Mouse (Mus musculus): ENCODE measurements around the gene Sdk1. TPM values are rescaled to one million over a fixed set of nuclear protein-coding genes. Genes with fewer than 3 reads are reported as not detected.

Sdk1 gene
- total RNA-seq, 2 experiments from 2014 or later, result 2.3 to 2.5 TPM

- no peak for DNase-seq
Measured at GRCm38 (mm10) chr5:142130004-142130403, 888.7 kb downstream of the Sdk1 start.

- no peak for DNase-seq
Measured at GRCm38 (mm10) chr5:142139978-142140377, 898.7 kb downstream of the Sdk1 start.

GRCm38 (mm10) chr5:142149594-142149993, 908.3 kb downstream of the Sdk1 start:
- no peak for DNase-seq

- no peak for DNase-seq
Measured at GRCm38 (mm10) chr5:142150756-142151155, 909.5 kb downstream of the Sdk1 start.

- DNase-seq, result no peak
Measured at GRCm38 (mm10) chr5:142156868-142157852, 915.9 kb downstream of the Sdk1 start.

GRCm38 (mm10) chr5:142163483-142163882, 922.2 kb downstream of the Sdk1 start:
- no peak for DNase-seq

GRCm38 (mm10) chr5:142173636-142174035, 932.3 kb downstream of the Sdk1 start:
- DNase-seq, result no peak

- DNase-seq, result no peak
Measured at GRCm38 (mm10) chr5:142178164-142178563, 936.9 kb downstream of the Sdk1 start.

- DNase-seq, result no peak
Measured at GRCm38 (mm10) chr5:142179304-142179703, 938.0 kb downstream of the Sdk1 start.

GRCm38 (mm10) chr5:142181862-142182261, 940.6 kb downstream of the Sdk1 start:
- no peak for DNase-seq

- DNase-seq, result no peak
Measured at GRCm38 (mm10) chr5:142188765-142189164, 947.5 kb downstream of the Sdk1 start.

GRCm38 (mm10) chr5:142209911-142210310, 968.6 kb downstream of the Sdk1 start:
- no peak for DNase-seq

- no peak for DNase-seq
Measured at GRCm38 (mm10) chr5:142212252-142212651, 971.0 kb downstream of the Sdk1 start.

- DNase-seq, result no peak
Measured at GRCm38 (mm10) chr5:142215981-142216380, 974.7 kb downstream of the Sdk1 start.

GRCm38 (mm10) chr5:142220851-142221503, 979.7 kb downstream of the Sdk1 start:
- no peak for DNase-seq

GRCm38 (mm10) chr5:142228957-142229810, 987.9 kb downstream of the Sdk1 start:
- DNase-seq, result no peak

GRCm38 (mm10) chr5:142229811-142230205, 988.5 kb downstream of the Sdk1 start:
- no peak for DNase-seq

GRCm38 (mm10) chr5:142240288-142240687, 999.0 kb downstream of the Sdk1 start:
- no peak for DNase-seq

GRCm38 (mm10) chr5:142242597-142242996, 1001.3 kb downstream of the Sdk1 start:
- no peak for DNase-seq

GRCm38 (mm10) chr5:142243069-142243468, 1001.8 kb downstream of the Sdk1 start:
- DNase-seq, result no peak

- no peak for DNase-seq
Measured at GRCm38 (mm10) chr5:142256231-142256630, 1014.9 kb downstream of the Sdk1 start.

GRCm38 (mm10) chr5:142258716-142259115, 1017.4 kb downstream of the Sdk1 start:
- no peak for DNase-seq

Measured in gastrocnemius, postnatal 25 days (tissue).